Mouse (Mus musculus): Measurements from ENCODE around the gene Cask. TPM values are rescaled to one million over a fixed set of nuclear protein-coding genes. Genes with fewer than 3 reads are reported as not detected.

Gene Cask
- polyA plus RNA-seq, 1 experiment from 2014 or later: 16.0 TPM

- no peak for TF ChIP-seq CTCF (IDR thresholded peaks at IDR 0.05; ENCODE audit: low read depth)
- ATAC-seq (ENCODE audit: insufficient read depth) (0 out of 2 replicates have a peak, but pooled peaks have one; percentile 44), DNase-seq (peak; percentile 70)
- no peaks in the 10 kb centered on the region for H3K9me3 ChIP-seq (ENCODE audit: low read depth, low read length)
- no peaks in the 10 kb centered on the region for H3K27me3 ChIP-seq (ENCODE audit: insufficient read depth, low read length)
- WGBS: 50% methylated on average over 9 of the region's 9 CpGs
- no peak overlapping the region for H3K4me3 ChIP-seq (ENCODE audit: low read depth, low read length)
- no peak overlapping the region for H3K4me2 ChIP-seq
- no peaks in the 10 kb centered on the region for H3K4me1 ChIP-seq (ENCODE audit: insufficient read depth)
- no peaks in the 10 kb centered on the region for H3K36me3 ChIP-seq (ENCODE audit: insufficient read depth)
- H3K9ac ChIP-seq: no peak overlapping the region
- no peak overlapping the region for H3K27ac ChIP-seq (ENCODE audit: low read depth)
Observed at GRCm38 (mm10) chrX:13469160-13470116, 381.7 kb downstream of the Cask start.

- no peaks in the 10 kb centered on the region for H3K36me3 ChIP-seq (ENCODE audit: insufficient read depth)
- no peak overlapping the region for H3K4me2 ChIP-seq
- no peaks in the 10 kb centered on the region for H3K9me3 ChIP-seq (ENCODE audit: low read depth, low read length)
- 74% methylated on average over 6 of the region's 6 CpGs for WGBS
- no peaks in the 10 kb centered on the region for H3K27me3 ChIP-seq (ENCODE audit: insufficient read depth, low read length)
- no peak for TF ChIP-seq CTCF (IDR thresholded peaks at IDR 0.05; ENCODE audit: low read depth)
- H3K4me3 ChIP-seq (ENCODE audit: low read depth, low read length): no peak overlapping the region
- ATAC-seq (ENCODE audit: insufficient read depth) (no peak), DNase-seq (no peak)
- H3K4me1 ChIP-seq (ENCODE audit: insufficient read depth): no peaks in the 10 kb centered on the region
- H3K27ac ChIP-seq (ENCODE audit: low read depth): no peak overlapping the region
- H3K9ac ChIP-seq: no peak overlapping the region
Observed at GRCm38 (mm10) chrX:13467121-13467571, 384.0 kb downstream of the Cask start.

Small RNA genes lying within 50 kb of the gene (microRNA-seq; reads per million reads assigned to microRNA genes)
- not detected for gene Gm25246 (ENCODE audit: borderline number of aligned reads)

Other genes starting within 250 kb of the Cask start
- 2.5 and 2.6 TPM in 2 replicates for gene Gpr34, start 219.3 kb downstream of the Cask start, polyA plus RNA-seq (2014; fragmentation: Nextera tagmentation; extraction: Ambion mirVana)
- 0.41 and 0.58 TPM in 2 replicates for gene Gpr82, start 190.0 kb downstream of the Cask start, polyA plus RNA-seq (2014; fragmentation: Nextera tagmentation; extraction: Ambion mirVana)